Mouse (Mus musculus) embryonic fibroblast, embryonic 13.5 days (primary cell): ENCODE measurements around the gene Atg16l1. TPM values are rescaled to one million over a fixed set of nuclear protein-coding genes. Genes with fewer than 3 reads are reported as not detected.

Source experiments
- H3K27ac ChIP-seq: 2 replicates; pipeline ENCODE4 v1.5.1; 2012; ENCODE audit warnings: low read length, control low read depth, inconsistent platforms; ENCODE audit not compliant: insufficient read depth
- H3K4me1 ChIP-seq: 2 replicates; pipeline ENCODE4 v1.6.1; 2011; ENCODE audit warnings: low read length; ENCODE audit not compliant: control insufficient read depth, insufficient read depth
- H3K4me3 ChIP-seq: 2 replicates; pipeline ENCODE4 v1.5.1; 2011; ENCODE audit warnings: mild to moderate bottlenecking, control low read depth, low read length; ENCODE audit not compliant: insufficient read depth
- CTCF ChIP-seq: IDR thresholded peaks from 2 replicates; pipeline ENCODE4 v1.5.1; 2011; ENCODE audit warnings: mild to moderate bottlenecking, control low read depth, low read length, moderate library complexity, borderline replicate concordance; ENCODE audit not compliant: insufficient read depth
- POLR2A ChIP-seq: IDR thresholded peaks from 2 replicates; pipeline ENCODE4 v1.6.1; 2011; ENCODE audit warnings: low read depth, mild to moderate bottlenecking, control low read depth, low read length, moderate library complexity
- polyA plus RNA-seq: library from polyadenylated mRNA; stranded (reverse); fragments of >200 nt; gene quantifications from 2 replicates; pipeline ENCODE4 v1.2.4, GENCODE M21; 2011; ENCODE audit warnings: low read depth; ENCODE audit not compliant: missing spikeins, insufficient read length

Gene Atg16l1
- polyA plus RNA-seq, 1 experiment, result 32.1 TPM

GRCm38 (mm10) chr1:87797702-87798101 lies 42.0 kb downstream of the Atg16l1 start:
- Histone ChIP-seq H3K4me3 (no peak overlapping the region), H3K27ac (no peak overlapping the region), H3K4me1 (no peaks in the 10 kb centered on the region)
- TF ChIP-seq CTCF, result no peak
- no peak for TF ChIP-seq POLR2A

GRCm38 (mm10) chr1:87798306-87798705 lies 42.6 kb downstream of the Atg16l1 start:
- H3K27ac ChIP-seq, result no peak overlapping the region
- no peaks in the 10 kb centered on the region for H3K4me1 ChIP-seq
- TF ChIP-seq CTCF, result no peak
- TF ChIP-seq POLR2A, result no peak
- no peak overlapping the region for H3K4me3 ChIP-seq

- H3K27ac ChIP-seq, result no peak within 1 kb of the TSS
- no peak for TF ChIP-seq POLR2A
- TF ChIP-seq CTCF, result no peak
- no peaks in the 10 kb centered on the region for H3K4me1 ChIP-seq
- no peak within 1 kb of the TSS for H3K4me3 ChIP-seq
These were observed 47.9 kb downstream of the Atg16l1 start, which contains the start of gene Sag for GRCm38 (mm10) chr1:87803576-87803975. TSS of gene Sag (plus strand) at chr1:87803680.

GRCm38 (mm10) chr1:87807751-87808150 lies 52.1 kb downstream of the Atg16l1 start:
- H3K27ac ChIP-seq, result no peak overlapping the region
- TF ChIP-seq CTCF, result no peak
- no peak for TF ChIP-seq POLR2A
- no peaks in the 10 kb centered on the region for H3K4me1 ChIP-seq
- no peak overlapping the region for H3K4me3 ChIP-seq

- H3K27ac ChIP-seq, result no peak overlapping the region
- no peaks in the 10 kb centered on the region for H3K4me1 ChIP-seq
- no peak overlapping the region for H3K4me3 ChIP-seq
- TF ChIP-seq CTCF (no peak), POLR2A (no peak)
These were observed 55.7 kb downstream of the Atg16l1 start for GRCm38 (mm10) chr1:87811391-87811790.

- Histone ChIP-seq H3K27ac (no peak overlapping the region), H3K4me1 (no peaks in the 10 kb centered on the region), H3K4me3 (no peak overlapping the region)
- TF ChIP-seq POLR2A, result no peak
- TF ChIP-seq CTCF, result no peak
These were observed 56.4 kb downstream of the Atg16l1 start for GRCm38 (mm10) chr1:87812061-87812460.

GRCm38 (mm10) chr1:87813155-87813554 lies 57.5 kb downstream of the Atg16l1 start:
- Histone ChIP-seq H3K4me3 (no peak overlapping the region), H3K4me1 (no peaks in the 10 kb centered on the region), H3K27ac (no peak overlapping the region)
- no peak for TF ChIP-seq POLR2A
- TF ChIP-seq CTCF, result no peak

- TF ChIP-seq CTCF (no peak), POLR2A (no peak)
- no peaks in the 10 kb centered on the region for H3K4me1 ChIP-seq
These were observed 58.0 kb downstream of the Atg16l1 start for GRCm38 (mm10) chr1:87813681-87814080.

GRCm38 (mm10) chr1:87824420-87824995 lies 68.8 kb downstream of the Atg16l1 start:
- H3K4me3 ChIP-seq, result no peak overlapping the region
- no peak overlapping the region for H3K27ac ChIP-seq
- TF ChIP-seq POLR2A (no peak), CTCF (no peak)
- H3K4me1 ChIP-seq, result no peaks in the 10 kb centered on the region

More at GRCm38 (mm10) chr1:87813681-87814080, 58.0 kb downstream of the Atg16l1 start:
- Histone ChIP-seq H3K4me3 (no peak overlapping the region), H3K27ac (no peak overlapping the region)

- TF ChIP-seq CTCF (no peak), POLR2A (no peak)
- no peaks in the 10 kb centered on the region for H3K4me1 ChIP-seq
These were observed 69.6 kb downstream of the Atg16l1 start for GRCm38 (mm10) chr1:87825281-87825680.

GRCm38 (mm10) chr1:87825991-87826390 lies 70.3 kb downstream of the Atg16l1 start:
- H3K27ac ChIP-seq, result no peak overlapping the region
- no peak for TF ChIP-seq POLR2A
- TF ChIP-seq CTCF, result no peak
- no peaks in the 10 kb centered on the region for H3K4me1 ChIP-seq
- H3K4me3 ChIP-seq, result no peak overlapping the region

More at GRCm38 (mm10) chr1:87825281-87825680, 69.6 kb downstream of the Atg16l1 start:
- no peak overlapping the region for H3K27ac ChIP-seq
- H3K4me3 ChIP-seq, result no peak overlapping the region
